13 mouse cellular contexts compared by ENCODE assay signal in genomic region chr1:132327477-132327876, GRCm38 (mm10). TPM values are rescaled to one million over a fixed set of nuclear protein-coding genes. Genes with fewer than 3 reads are reported as not detected.
DNase-seq lines count a peak whose midpoint lies in the region; ATAC-seq and TF ChIP-seq lines count a peak whose summit lies in the region.
"Had no signal": no experiment of that assay in that cellular context is flagged by ENCODE, and none has a peak within 500 bp of the region (broad histone marks: within the 10 kb centered on the region; RNA-seq: fewer than 3 reads in every experiment).

No protein-coding gene starts in this region.

- H3K27me3 ChIP-seq in forebrain, embryonic 10.5 days (ENCODE audit: poor library complexity, severe bottlenecking): no peaks in the 10 kb centered on the region
- H3K27me3 ChIP-seq in forebrain, embryonic 16.5 days (replicated peaks; ENCODE audit: control insufficient read depth, insufficient read depth, low read length): no peaks in the 10 kb centered on the region
- no peaks in the 10 kb centered on the region for H3K27me3 ChIP-seq in kidney, adult 2 months (replicated peaks; ENCODE audit: control insufficient read depth, insufficient read depth, low read length)
- H3K27me3 ChIP-seq in embryonic facial prominence, embryonic 11.5 days (ENCODE audit: control insufficient read depth, insufficient read depth, low read length): no peaks in the 10 kb centered on the region
- no peaks in the 10 kb centered on the region for H3K27me3 ChIP-seq in midbrain, embryonic 12.5 days

- H3K9me3 ChIP-seq in forebrain, embryonic 10.5 days: no peaks in the 10 kb centered on the region
- H3K9me3 ChIP-seq in forebrain, embryonic 16.5 days (ENCODE audit: control insufficient read depth, low read length): no peaks in the 10 kb centered on the region
- no peaks in the 10 kb centered on the region for H3K9me3 ChIP-seq in embryonic facial prominence, embryonic 11.5 days (replicated peaks; ENCODE audit: control insufficient read depth, low read length)
- H3K9me3 ChIP-seq in midbrain, embryonic 12.5 days: no peaks in the 10 kb centered on the region
- H3K9me3 ChIP-seq: limb, embryonic 12.5 days had no signal

- peak overlapping the region; percentile 95 for H3K27ac ChIP-seq in forebrain, embryonic 10.5 days
- H3K27ac ChIP-seq in forebrain, embryonic 16.5 days (ENCODE audit: low read length): no peak overlapping the region
- peak overlapping the region; percentile 34 for H3K27ac ChIP-seq in kidney, adult 2 months (ENCODE audit: insufficient read depth, low read depth, low read length)
- H3K27ac ChIP-seq in embryonic facial prominence, embryonic 11.5 days (replicated peaks; ENCODE audit: low read depth, low read length): no peak overlapping the region
- peak overlapping the region; percentile 78 for H3K27ac ChIP-seq in midbrain, embryonic 12.5 days (replicated peaks)
- H3K27ac ChIP-seq: stomach, postnatal 0 days had no signal

- no peak for ATAC-seq in forebrain, embryonic 16.5 days
- no peak for ATAC-seq in embryonic facial prominence, embryonic 11.5 days (replicated peaks; ENCODE audit: insufficient number of reproducible peaks, low FRiP score, low TSS enrichment, low read depth)
- ATAC-seq in midbrain, embryonic 12.5 days (ENCODE audit: low FRiP score, low read depth): no peak
- ATAC-seq: inflammation-experienced regulatory T-cells, adult 6 months had no signal

- H3K9ac ChIP-seq in forebrain, embryonic 16.5 days (replicated peaks; ENCODE audit: low read depth, low read length): no peak overlapping the region
- H3K9ac ChIP-seq in embryonic facial prominence, embryonic 11.5 days (replicated peaks; ENCODE audit: low read length): 0 out of 2 replicates have a peak overlapping the region, but pooled peaks have one; percentile 2
- H3K9ac ChIP-seq in midbrain, embryonic 12.5 days (replicated peaks): 0 out of 2 replicates have a peak overlapping the region, but pooled peaks have one; percentile 3
- H3K9ac ChIP-seq: limb, embryonic 12.5 days had no signal

- peaks cover 96% of the 10 kb centered on the region for H3K4me1 ChIP-seq in forebrain, embryonic 10.5 days
- H3K4me1 ChIP-seq in forebrain, embryonic 16.5 days (replicated peaks; ENCODE audit: control insufficient read depth, insufficient read depth, low read length): peaks cover 31% of the 10 kb centered on the region
- peaks cover 55% of the 10 kb centered on the region for H3K4me1 ChIP-seq in kidney, adult 2 months (ENCODE audit: control insufficient read depth, insufficient read depth, low read length)
- H3K4me1 ChIP-seq in embryonic facial prominence, embryonic 11.5 days (ENCODE audit: control insufficient read depth, insufficient read depth, low read length): no peaks in the 10 kb centered on the region
- peaks cover 93% of the 10 kb centered on the region for H3K4me1 ChIP-seq in midbrain, embryonic 12.5 days

- TF ChIP-seq POLR2A in kidney, adult 2 months (IDR thresholded peaks at IDR 0.05; ENCODE audit: low read depth, low read length): no peak

- peaks cover 86% of the 10 kb centered on the region for H3K36me3 ChIP-seq in forebrain, embryonic 10.5 days (replicated peaks)
- H3K36me3 ChIP-seq in forebrain, embryonic 16.5 days (ENCODE audit: control insufficient read depth, insufficient read depth): peaks cover 6% of the 10 kb centered on the region; the same call in 1 of the 2 replicates
- H3K36me3 ChIP-seq in kidney, adult 2 months (ENCODE audit: control insufficient read depth, insufficient read depth, low read length): peaks cover 22% of the 10 kb centered on the region
- no peaks in the 10 kb centered on the region; the same call in 1 of the 2 replicates for H3K36me3 ChIP-seq in embryonic facial prominence, embryonic 11.5 days (replicated peaks; ENCODE audit: control insufficient read depth, insufficient read depth, low read depth, low read length)
- H3K36me3 ChIP-seq in midbrain, embryonic 12.5 days: peaks cover 79% of the 10 kb centered on the region
- H3K36me3 ChIP-seq: limb, embryonic 12.5 days had no signal

- WGBS in forebrain, embryonic 10.5 days: 90% methylated on average over 17 of the region's 17 CpGs
- 76% methylated on average over 17 of the region's 17 CpGs for WGBS in forebrain, embryonic 16.5 days
- WGBS in kidney, adult 2 months: 42% methylated on average over 17 of the region's 17 CpGs
- 89% methylated on average over 17 of the region's 17 CpGs for WGBS in embryonic facial prominence, embryonic 11.5 days
- WGBS in midbrain, embryonic 12.5 days: 87% methylated on average over 17 of the region's 17 CpGs

- TF ChIP-seq CTCF in kidney, adult 2 months (conservative IDR thresholded peaks at IDR 0.05; ENCODE audit: insufficient read depth, insufficient read length, low read depth, low read length): no peak

- no peak overlapping the region for H3K4me2 ChIP-seq in forebrain, embryonic 16.5 days (ENCODE audit: low read length)
- no peak overlapping the region for H3K4me2 ChIP-seq in embryonic facial prominence, embryonic 11.5 days (ENCODE audit: low read depth, low read length)
- H3K4me2 ChIP-seq in midbrain, embryonic 12.5 days (replicated peaks): no peak overlapping the region
- H3K4me2 ChIP-seq: limb, embryonic 12.5 days had no signal

- H3K4me3 ChIP-seq in forebrain, embryonic 10.5 days: no peak overlapping the region
- no peak overlapping the region for H3K4me3 ChIP-seq in forebrain, embryonic 16.5 days (replicated peaks; ENCODE audit: low read length)
- H3K4me3 ChIP-seq in kidney, adult 2 months (ENCODE audit: insufficient read depth, low read depth, low read length): no peak overlapping the region
- no peak overlapping the region for H3K4me3 ChIP-seq in embryonic facial prominence, embryonic 11.5 days (ENCODE audit: low read depth, low read length)
- H3K4me3 ChIP-seq in midbrain, embryonic 12.5 days: no peak overlapping the region
- H3K4me3 ChIP-seq: limb, embryonic 12.5 days had no signal

- DNase-seq in forebrain, embryonic 10.5 days (ENCODE audit: extremely low spot score, low spot score): no peak
- no peak for DNase-seq in kidney, adult 2 months
- DNase-seq in kidney, adult 9 months: no peak
- DNase-seq in embryonic facial prominence, embryonic 11.5 days (ENCODE audit: low spot score): no peak
- no peak for DNase-seq in layer of hippocampus, adult 11-12 months (ENCODE audit: low spot score)
- DNase-seq in cerebellum, postnatal 14 days: no peak
- DNase-seq: cerebellum, adult 11 months; lung, adult 2 months had no signal

RNA-seq across cellular contexts. Expression of gene Nuak2, which starts 11.6 kb away (rescaled TPM):
- 49.9 TPM in 2 replicates for polyA plus RNA-seq in forebrain, embryonic 10.5 days (2016; fragmentation: Nextera tagmentation; extraction: Ambion mirVana)
- polyA plus RNA-seq in forebrain, embryonic 16.5 days (2015; fragmentation: Nextera tagmentation; extraction: Ambion mirVana): 13.3 and 13.4 TPM in 2 replicates
- 56.1 and 73.7 TPM in 2 replicates for polyA plus RNA-seq in kidney, adult 2 months (2012; rRNA removed)
- polyA plus RNA-seq in embryonic facial prominence, embryonic 11.5 days (2014; fragmentation: Nextera tagmentation; extraction: Ambion mirVana): 9.1 and 10.8 TPM in 2 replicates
- polyA plus RNA-seq in midbrain, embryonic 12.5 days (2016; fragmentation: Nextera tagmentation; extraction: Ambion mirVana): 94.9 and 101 TPM in 2 replicates

RNA-seq across cellular contexts. Expression of gene Klhdc8a, which starts 29.1 kb away (rescaled TPM):
- 0.30 and 0.33 TPM in 2 replicates for polyA plus RNA-seq in forebrain, embryonic 10.5 days (2016; fragmentation: Nextera tagmentation; extraction: Ambion mirVana)
- polyA plus RNA-seq in forebrain, embryonic 16.5 days (2015; fragmentation: Nextera tagmentation; extraction: Ambion mirVana): 2.7 and 3.4 TPM in 2 replicates
- 15.7 and 17.7 TPM in 2 replicates for polyA plus RNA-seq in kidney, adult 2 months (2012; rRNA removed)
- 0.66 and 0.68 TPM in 2 replicates for polyA plus RNA-seq in embryonic facial prominence, embryonic 11.5 days (2014; fragmentation: Nextera tagmentation; extraction: Ambion mirVana)
- 5.2 and 5.4 TPM in 2 replicates for polyA plus RNA-seq in midbrain, embryonic 12.5 days (2016; fragmentation: Nextera tagmentation; extraction: Ambion mirVana)
- polyA plus RNA-seq: inflammation-experienced regulatory T-cells, adult 6 months had no signal

Comparison
In these comparisons a context has a peak if more than half of its experiments do, and no peak if none do; other contexts are left out.
1. H3K27ac ChIP-seq: peak in forebrain, embryonic 10.5 days (single experiment), kidney, adult 2 months (single experiment) and midbrain, embryonic 12.5 days (single experiment); none in forebrain, embryonic 16.5 days (single experiment) and embryonic facial prominence, embryonic 11.5 days (single experiment).